Mouse (Mus musculus) induced T-regulatory cell, adult 2 months (primary cell): Measurements from ENCODE around the gene Nr6a1.

Experiments
- DNase-seq: peaks from one replicate; pipeline ENCODE4 v3.0.0-alpha.2; 2012; ENCODE audit warnings: low read depth

The Nr6a1 gene

DNA sequence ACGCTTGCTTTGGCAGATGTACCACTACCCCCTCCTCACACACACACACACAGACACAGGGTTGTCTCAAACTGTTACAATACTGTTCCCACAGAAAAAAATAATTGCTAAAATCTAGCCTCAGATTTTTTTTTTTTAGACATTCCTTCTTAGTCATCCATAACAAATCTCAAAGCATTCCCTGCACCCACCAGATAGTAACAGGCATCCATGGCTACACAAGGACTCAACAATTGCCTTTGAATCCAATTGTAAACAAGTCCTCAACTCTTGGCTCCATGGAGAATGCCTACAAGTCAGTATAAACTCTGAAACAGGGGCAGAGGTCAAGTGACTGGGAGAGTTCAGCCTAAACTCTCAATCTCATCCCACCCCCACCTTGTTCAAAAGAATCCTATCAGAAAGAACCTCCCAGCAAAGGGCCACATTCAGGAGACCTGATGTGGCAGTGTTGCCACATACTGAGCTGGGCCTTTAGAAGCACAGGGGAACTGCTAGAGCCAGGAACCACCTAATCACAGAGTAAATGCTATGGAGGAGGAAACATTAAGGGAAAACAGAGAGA lies 52.9 kb downstream of the Nr6a1 start:
- no peak for DNase-seq

GRCm38 (mm10) chr2:38872730-38873129 lies 54.8 kb downstream of the Nr6a1 start:
- no peak for DNase-seq

- no peak for DNase-seq
These were observed 60.8 kb downstream of the Nr6a1 start for GRCm38 (mm10) chr2:38866711-38867110.

DNA sequence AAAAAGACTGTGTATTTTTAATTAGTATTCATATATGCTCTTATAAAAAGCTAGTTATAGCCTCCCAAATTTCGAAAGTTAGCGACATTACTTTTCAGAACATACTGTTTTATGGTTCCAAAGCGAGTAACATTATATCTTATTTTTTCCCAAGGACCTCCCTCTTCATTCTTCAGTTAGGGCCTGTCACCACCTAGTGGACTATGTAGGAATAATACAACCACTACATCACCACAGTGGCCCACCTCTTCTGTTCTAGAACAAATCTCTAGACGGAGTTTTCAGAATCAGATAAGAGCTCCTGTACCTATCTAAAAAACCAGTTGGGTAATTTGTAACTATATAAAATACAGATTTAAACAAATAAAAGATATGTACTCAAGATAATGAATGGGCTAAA lies 63.5 kb downstream of the Nr6a1 start:
- DNase-seq, result peak; percentile 49

GRCm38 (mm10) chr2:38851797-38852196 lies 75.7 kb downstream of the Nr6a1 start:
- DNase-seq, result no peak

DNA sequence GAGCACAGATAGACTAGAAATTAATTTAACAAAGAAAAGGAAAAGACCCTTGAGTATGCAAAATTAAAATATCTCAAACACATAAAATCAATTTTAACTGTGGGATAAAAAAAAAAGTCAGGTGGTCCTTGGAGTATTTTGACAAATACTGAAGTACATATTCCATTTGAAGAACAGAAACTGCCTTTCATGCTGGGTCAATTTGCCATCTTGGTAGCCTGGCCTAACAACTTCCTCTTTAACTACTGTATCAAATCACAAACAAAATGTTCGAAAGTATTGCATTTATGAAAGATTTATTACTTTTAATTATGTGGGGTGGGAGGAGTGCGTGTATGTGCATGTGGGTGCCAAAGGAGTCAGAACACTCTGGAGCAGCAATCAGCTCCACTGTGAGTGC lies 81.2 kb downstream of the Nr6a1 start:
- no peak for DNase-seq

- DNase-seq, result no peak
These were observed 92.0 kb downstream of the Nr6a1 start for GRCm38 (mm10) chr2:38835489-38835888.

- DNase-seq, result no peak
These were observed 95.5 kb downstream of the Nr6a1 start for GRCm38 (mm10) chr2:38831976-38832375.

DNA sequence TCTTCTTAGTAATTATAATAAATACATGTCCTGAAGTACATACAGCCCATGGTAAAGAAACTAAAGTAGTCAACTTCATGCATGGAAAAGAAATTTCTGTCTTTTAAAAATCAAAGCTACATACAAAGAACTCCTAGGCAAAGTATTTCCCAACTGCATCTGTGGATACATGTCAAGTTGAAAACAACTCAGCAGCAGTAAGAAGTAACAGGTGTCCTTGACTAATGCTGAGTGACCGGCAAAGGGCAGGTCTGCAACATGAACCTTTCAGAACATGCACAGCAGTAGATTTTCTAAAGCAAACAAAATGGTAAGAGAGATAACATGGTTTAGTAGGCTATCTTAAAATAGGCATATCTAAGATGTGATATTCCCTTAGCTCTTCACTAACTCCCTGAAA lies 98.0 kb downstream of the Nr6a1 start:
- DNase-seq, result no peak

GRCm38 (mm10) chr2:38827801-38828306 lies 99.6 kb downstream of the Nr6a1 start:
- no peak for DNase-seq

GRCm38 (mm10) chr2:38826189-38826588 lies 101.3 kb downstream of the Nr6a1 start:
- peak; percentile 6 for DNase-seq

DNA sequence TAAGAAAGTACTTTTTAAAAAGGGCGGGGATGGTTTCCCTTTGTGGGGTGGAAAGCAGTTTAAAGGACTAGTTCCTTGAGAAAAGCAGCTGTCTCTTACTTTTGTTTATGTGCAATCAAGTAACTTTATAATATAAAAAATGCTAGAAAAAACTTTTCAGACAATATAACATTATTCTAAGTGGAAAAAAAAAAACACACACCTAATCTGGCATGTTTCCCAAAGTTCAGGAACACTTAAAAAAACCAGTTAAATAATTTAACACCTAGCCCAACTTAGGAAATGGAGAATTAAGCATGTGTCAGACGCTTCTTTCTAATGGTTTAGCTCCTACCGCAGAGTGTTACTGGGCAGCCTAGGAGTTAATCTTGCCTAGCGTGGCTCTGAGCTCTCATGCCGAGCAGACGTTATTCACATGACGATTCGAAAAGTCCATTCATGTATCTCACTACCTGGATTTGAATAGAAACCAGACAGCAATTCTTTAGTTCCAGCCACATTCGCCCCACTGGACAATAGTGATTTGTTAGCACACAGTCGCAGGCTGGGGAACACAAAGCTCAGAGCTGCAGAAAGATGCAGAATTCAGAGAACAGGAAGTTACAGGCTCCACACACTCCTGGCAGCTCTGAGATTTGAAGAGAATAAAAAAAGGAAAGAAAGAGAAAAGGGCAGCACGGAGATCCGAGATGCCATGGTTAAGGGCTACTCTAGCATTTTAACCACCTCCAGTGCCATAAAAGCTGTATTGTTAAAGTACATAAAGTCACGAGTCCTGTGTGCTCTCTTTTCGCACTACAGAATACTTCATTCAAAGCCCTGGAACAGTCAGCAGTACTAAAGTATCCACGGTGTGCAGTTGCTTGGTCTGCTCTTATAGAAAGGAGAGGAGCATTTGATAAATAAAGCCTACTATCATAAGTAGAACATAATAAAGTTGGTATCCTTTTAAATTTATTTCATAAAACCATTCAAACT lies 102.4 kb downstream of the Nr6a1 start:
- peak; percentile 7 for DNase-seq

GRCm38 (mm10) chr2:38823912-38824583 lies 103.4 kb downstream of the Nr6a1 start:
- peak; percentile 12 for DNase-seq

DNA sequence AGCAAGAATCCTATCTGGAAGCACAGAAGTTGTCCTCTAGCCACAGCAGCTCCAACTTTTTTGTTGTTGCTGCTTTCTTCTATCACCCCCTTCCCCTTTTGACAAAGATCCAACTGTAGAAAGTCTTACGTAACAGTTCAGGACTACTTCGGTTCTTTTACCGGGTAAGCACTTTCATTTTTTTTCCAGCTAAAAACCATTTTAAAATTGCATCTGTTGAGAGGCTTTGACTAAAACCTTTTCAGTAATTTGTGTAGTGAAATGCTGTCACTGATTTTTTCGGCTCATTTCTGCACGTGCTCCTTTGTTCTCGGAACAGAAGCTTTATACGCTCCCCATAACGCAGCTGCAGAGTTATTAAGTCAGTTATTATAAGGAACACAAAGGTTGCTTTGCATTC lies 104.1 kb downstream of the Nr6a1 start:
- DNase-seq, result peak; percentile 12

DNA sequence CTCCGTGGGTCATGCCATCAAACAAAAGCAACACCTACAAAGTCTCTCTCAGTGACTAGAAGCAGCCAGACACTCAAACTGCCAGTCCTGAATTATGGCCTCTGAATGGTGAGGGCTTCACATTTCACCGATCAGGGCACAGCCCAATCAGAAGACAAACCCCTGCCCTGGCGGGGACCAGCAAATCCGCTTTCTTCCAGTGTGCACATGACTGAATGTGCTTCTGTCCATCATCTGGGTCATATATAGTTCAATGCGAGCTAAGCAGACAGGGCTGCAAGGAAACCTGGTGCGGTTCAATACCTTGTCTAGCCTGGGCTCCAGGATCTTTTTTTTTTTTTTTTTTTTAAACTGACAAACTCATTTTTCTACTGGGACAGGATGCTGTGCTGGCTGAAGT lies 104.5 kb downstream of the Nr6a1 start:
- DNase-seq, result peak; percentile 5

DNA sequence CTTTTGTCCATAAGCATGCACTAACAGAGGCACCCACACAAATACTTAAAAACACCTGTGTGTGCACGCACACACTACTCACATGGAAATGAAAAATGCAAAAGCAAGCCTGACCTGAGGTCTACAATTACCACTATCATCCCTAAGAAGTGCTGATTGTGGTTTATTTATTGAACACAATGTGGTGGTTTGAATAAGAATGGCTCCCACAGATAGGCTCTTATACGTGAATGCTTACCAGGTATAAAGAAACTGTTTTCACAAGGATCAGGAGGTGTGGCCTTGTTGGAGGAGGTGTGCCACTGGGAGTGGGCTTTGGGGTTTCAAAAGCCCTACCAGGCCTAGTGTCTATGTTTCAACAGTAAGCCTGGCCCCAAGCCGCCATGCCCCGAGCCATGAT lies 110.0 kb downstream of the Nr6a1 start:
- no peak for DNase-seq

DNA sequence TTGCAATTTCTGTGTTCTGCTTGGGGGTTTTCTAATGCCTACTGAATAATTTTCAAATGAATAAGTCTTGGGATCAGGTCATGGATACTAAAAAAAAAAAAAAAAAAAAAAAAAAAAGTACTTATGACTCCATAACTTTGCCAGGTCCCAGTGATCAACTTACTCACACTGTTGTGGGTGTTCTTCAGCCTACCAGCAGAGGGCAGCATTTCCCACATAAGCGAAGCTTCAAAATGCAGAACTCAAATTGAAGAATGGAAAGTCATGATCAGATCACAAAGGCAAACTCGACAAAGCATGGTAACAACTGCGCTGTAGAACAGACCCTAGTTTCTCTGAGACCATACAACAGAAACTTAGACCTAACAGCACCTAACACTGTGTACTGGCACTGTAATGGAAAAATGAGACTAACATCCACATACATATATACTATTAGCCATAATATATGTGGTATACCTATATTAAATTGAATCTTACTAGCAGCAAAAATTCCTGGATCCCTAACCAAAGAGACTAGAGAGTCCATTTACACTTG lies 130.3 kb downstream of the Nr6a1 start:
- peak; percentile 72 for DNase-seq

- no peak for DNase-seq
These were observed 140.2 kb downstream of the Nr6a1 start for GRCm38 (mm10) chr2:38787338-38787737.

GRCm38 (mm10) chr2:38786216-38786960 lies 141.1 kb downstream of the Nr6a1 start:
- DNase-seq, result no peak

DNA sequence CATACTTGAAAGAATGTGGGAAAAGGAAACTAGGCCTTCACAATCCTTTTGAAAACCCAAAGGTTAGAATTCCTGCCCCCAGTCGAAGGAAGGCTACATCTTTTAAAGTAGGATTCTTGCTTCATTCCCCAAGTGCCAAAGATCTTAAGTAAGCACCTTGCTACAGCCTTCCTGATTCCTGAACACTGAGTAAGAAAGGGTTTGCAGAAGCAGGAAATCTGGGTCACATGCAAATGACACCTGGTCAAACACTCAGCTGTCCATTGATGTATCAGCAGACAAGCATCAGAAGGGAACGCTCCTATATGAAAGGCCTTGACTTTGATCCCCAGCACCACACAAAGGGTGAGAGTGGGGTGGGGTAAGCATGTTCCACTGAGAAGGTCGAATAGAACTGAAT lies 142.4 kb downstream of the Nr6a1 start:
- no peak for DNase-seq

DNA sequence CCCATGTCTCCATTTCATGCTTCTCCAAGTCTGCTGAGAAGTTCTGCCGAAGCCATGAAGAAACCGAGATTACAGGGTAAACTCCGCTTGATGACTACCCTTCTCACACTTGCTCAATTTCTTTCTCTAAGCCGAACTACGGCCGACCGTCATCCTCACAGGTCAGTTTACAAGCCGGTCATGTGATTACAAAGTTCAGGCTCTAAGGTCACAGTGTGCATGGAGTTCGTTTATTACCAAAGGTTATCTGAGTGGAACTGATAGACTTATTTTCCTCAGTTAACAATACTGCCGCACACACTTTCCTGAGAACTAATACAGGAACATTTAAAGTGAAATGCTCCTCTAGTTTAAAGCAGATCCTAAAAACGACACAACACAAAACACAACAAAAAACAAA lies 143.1 kb downstream of the Nr6a1 start:
- no peak for DNase-seq

DNA sequence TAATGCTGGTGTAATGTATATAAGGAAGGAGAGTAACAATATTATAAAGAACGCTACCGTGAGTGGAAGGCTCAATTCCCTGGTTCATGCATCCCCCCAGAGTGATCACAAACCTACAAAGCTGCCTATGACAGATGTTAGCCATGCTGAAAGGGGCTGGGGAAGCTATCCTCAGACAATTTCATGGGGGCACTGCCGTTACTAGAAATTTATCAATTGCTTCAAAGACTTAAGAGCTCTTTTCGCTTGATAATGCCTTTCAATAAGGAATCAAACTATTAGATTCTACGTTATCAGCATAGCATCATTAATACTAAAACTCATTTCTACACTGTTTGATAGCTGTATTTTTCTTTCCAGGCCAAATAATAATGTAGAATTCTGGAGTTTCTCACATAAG lies 144.1 kb downstream of the Nr6a1 start:
- DNase-seq, result no peak
